Mouse (Mus musculus): ENCODE results near the gene Spopl.
"Not testable (repeated sequence)": the region's sequence is repeated elsewhere in the genome, so short reads cannot be mapped to it uniquely, and the experiment has no call there.

Gene Spopl

GRCm38 (mm10) chr2:23571302-23572156, at the start of gene Spopl:
TSS of gene Spopl (minus strand) at chr2:23572106.
- peak; percentile 73 for DNase-seq (ENCODE audit: low spot score)

DNA sequence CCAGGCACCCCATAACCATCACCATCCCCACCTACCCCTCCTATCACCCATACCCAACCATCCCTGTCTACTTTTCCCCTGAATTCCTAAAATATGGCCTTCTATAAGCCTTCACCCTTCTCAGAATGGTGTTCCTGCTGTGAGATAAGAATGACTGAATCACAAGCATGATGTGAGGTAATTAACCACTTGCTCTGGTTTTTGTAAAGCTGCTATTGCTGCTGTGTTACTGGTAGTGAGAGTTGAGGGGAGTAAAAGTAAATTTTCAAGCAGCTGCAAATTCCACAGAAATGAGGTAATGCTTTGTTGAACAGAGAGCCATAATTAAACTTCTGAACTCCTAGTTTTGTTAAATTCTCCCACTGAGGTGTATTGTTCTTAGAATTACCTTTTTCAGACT, 48.2 kb upstream of the Spopl start:
- DNase-seq (ENCODE audit: low spot score) = no peak

- no peak for DNase-seq (ENCODE audit: low spot score)
These were observed 46.1 kb upstream of the Spopl start for GRCm38 (mm10) chr2:23617989-23618388.

DNA sequence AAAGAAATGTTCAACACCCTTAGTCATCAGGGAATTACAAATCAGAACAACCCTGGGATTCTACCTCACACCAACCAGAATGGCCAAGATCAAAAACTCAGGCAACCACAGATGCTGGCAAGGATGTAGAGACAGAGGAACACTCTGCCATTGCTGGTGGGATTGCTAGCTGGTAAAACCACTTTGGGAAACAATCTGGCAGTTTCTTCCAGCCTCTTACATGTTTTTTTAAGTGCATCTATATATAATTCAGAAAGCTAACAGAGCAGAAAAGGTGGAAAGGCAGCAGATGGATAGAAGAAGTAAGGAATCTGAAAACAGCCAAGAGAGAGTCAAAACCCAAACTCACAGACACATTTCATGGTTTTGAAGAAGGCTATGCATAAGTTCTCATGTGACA, 33.5 kb upstream of the Spopl start:
- DNase-seq (ENCODE audit: low spot score) = no peak

GRCm38 (mm10) chr2:23588769-23589168, 16.9 kb upstream of the Spopl start:
- DNase-seq (ENCODE audit: low spot score) = no peak

- DNase-seq (ENCODE audit: low spot score) = not testable (repeated sequence)
These were observed 239 bp upstream of the Spopl start for GRCm38 (mm10) chr2:23572157-23572532.

- no peak for DNase-seq (ENCODE audit: low spot score)
These were observed 1.3 kb downstream of the Spopl start for GRCm38 (mm10) chr2:23570563-23570962.

DNA sequence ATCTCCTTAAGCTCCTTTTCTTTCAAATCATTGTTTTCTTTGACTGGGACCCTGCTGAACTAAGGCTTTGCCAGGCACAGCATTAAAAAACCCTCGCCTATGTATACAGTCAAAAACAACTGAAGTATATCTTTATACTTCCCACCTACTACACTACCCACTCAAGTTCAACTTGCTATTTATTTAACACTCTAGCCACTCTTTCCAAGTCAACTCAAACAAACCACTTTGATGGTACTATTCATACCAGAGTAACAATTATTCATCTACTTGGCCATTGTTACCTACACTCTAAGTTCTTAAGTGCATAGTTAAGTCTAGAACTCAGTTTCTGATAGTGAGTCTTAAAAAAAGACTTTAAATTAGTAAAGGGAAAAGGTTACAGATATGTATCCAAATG, 3.1 kb downstream of the Spopl start:
- DNase-seq (ENCODE audit: low spot score) = no peak

- no peak for DNase-seq (ENCODE audit: low spot score)
These were observed 6.7 kb downstream of the Spopl start for GRCm38 (mm10) chr2:23565081-23565801.

- DNase-seq (ENCODE audit: low spot score) = no peak
These were observed 9.0 kb downstream of the Spopl start for GRCm38 (mm10) chr2:23562898-23563297.

DNA sequence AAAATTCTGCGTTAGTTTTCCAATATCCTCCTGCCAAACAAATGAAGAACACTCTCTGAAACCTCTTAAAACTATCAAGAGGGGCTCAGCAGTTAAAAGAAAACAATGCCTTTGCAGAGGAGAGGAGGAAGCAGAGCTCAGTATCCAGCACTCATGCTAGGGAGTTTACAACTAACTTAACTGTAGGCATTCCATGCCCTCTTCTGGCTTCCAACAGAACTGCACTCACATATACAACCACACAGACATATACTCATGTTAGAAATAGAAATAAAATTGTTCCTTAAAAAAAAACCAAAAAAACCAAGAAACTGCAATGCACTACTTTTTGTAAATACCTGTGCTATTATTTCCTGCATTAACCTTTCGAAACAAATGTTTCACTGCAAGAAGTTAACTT, 12.7 kb downstream of the Spopl start:
- DNase-seq (ENCODE audit: low spot score) = no peak

GRCm38 (mm10) chr2:23551235-23551634, 20.7 kb downstream of the Spopl start:
- DNase-seq (ENCODE audit: low spot score) = no peak

- no peak for DNase-seq (ENCODE audit: low spot score)
These were observed 24.7 kb downstream of the Spopl start for GRCm38 (mm10) chr2:23547220-23547619.

- no peak for DNase-seq (ENCODE audit: low spot score)
These were observed 31.9 kb downstream of the Spopl start for GRCm38 (mm10) chr2:23539967-23540366.

- not testable (repeated sequence) for DNase-seq (ENCODE audit: low spot score)
These were observed 44.2 kb downstream of the Spopl start for GRCm38 (mm10) chr2:23527717-23528116.

DNA sequence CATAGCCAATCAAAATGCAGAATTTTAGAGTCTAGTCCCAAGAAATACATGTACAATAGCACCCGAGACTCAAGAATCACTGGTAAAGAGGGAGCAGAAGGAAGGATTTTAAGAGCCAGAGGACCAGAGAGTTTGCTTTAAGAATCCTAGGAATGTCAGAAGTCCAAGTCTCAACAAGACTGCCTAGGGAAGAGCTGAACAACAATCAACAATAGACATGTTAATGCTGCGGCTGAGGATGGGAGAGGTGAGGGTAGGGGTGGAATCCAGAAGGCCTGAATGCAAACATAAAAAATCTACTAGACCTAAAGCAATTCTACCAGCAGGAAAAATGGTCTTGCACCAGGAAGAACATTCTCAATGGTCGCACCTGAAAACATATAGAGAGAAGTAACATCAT, 66.8 kb downstream of the Spopl start:
- DNase-seq (ENCODE audit: low spot score) = no peak

DNA sequence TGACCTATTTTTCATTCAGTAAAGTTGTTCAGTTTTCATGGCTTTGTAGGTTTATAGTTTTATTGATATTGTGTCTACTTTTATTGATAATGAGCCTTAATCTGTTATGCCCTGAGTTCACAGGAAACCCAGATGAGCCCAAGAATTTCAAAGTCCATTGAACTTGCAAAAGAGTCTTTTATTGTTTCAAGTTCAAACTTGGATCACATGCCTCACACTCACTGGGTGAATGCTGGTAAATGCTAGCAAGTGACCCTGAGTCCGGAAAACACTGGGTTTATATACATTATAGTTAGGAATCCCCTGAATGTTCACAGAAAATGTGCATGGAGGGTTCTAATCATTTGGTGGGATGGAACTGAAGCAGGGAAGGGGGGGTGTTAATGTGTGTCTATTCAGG, 90.2 kb downstream of the Spopl start:
- DNase-seq (ENCODE audit: low spot score) = no peak

GRCm38 (mm10) chr2:23467471-23467870, 104.4 kb downstream of the Spopl start:
- DNase-seq (ENCODE audit: low spot score) = no peak

- DNase-seq (ENCODE audit: low spot score) = no peak
These were observed 114.5 kb downstream of the Spopl start for GRCm38 (mm10) chr2:23457452-23457851.

All from ovary, postnatal 14 days (tissue).